In genomic region chr1:88226670-88227379, GRCm38 (mm10) we compare ENCODE assay signal across 11 mouse cellular contexts. TPM values are rescaled to one million over a fixed set of nuclear protein-coding genes. Genes with fewer than 3 reads are reported as not detected.
DNase-seq lines count a peak whose midpoint lies in the region; ATAC-seq and TF ChIP-seq lines count a peak whose summit lies in the region.
"Had no signal": no experiment of that assay in that cellular context is flagged by ENCODE, and none has a peak within 500 bp of the region (broad histone marks: within the 10 kb centered on the region; RNA-seq: fewer than 3 reads in every experiment).

TSS of gene Mroh2a (plus strand) at chr1:88226986.

- no peak for TF ChIP-seq CTCF in testis, adult 2 months (IDR thresholded peaks at IDR 0.05; ENCODE audit: control insufficient read depth, insufficient read depth, insufficient replicate concordance, low read depth, low read length)

- H3K36me3 ChIP-seq in forebrain, embryonic 11.5 days (ENCODE audit: control insufficient read depth, insufficient read depth, low read length) = no peaks in the 10 kb centered on the region
- no peaks in the 10 kb centered on the region for H3K36me3 ChIP-seq in forebrain, embryonic 12.5 days (replicated peaks)
- no peaks in the 10 kb centered on the region; the same call in 1 of the 2 replicates for H3K36me3 ChIP-seq in testis, adult 2 months (ENCODE audit: control insufficient read depth, insufficient read depth, low read length)
- H3K36me3 ChIP-seq: heart, embryonic 13.5 days; liver, embryonic 13.5 days had no signal

- intact Hi-C loops in heart, postnatal 25 days (cut with DNase I) = no loop called here

- TF ChIP-seq POLR2A in testis, adult 2 months (IDR thresholded peaks at IDR 0.05; ENCODE audit: control insufficient read depth, low read depth, low read length) = no peak

- H3K4me2 ChIP-seq in forebrain, embryonic 11.5 days (ENCODE audit: low read depth, low read length, severe bottlenecking) = no peak within 1 kb of the TSS
- H3K4me2 ChIP-seq in forebrain, embryonic 12.5 days = no peak within 1 kb of the TSS
- H3K4me2 ChIP-seq: heart, embryonic 13.5 days; liver, embryonic 13.5 days had no signal

- no peak for ATAC-seq in forebrain, embryonic 11.5 days (replicated peaks; ENCODE audit: low FRiP score)
- no peak for ATAC-seq in forebrain, embryonic 12.5 days (ENCODE audit: low FRiP score)

- H3K9me3 ChIP-seq in forebrain, embryonic 11.5 days (ENCODE audit: control insufficient read depth, low read length) = peaks cover 69% of the 10 kb centered on the region
- H3K9me3 ChIP-seq in forebrain, embryonic 12.5 days = peaks cover 70% of the 10 kb centered on the region

- 59% methylated on average over 5 of the region's 5 CpGs for WGBS in forebrain, embryonic 11.5 days
- WGBS in forebrain, embryonic 12.5 days = 56% methylated on average over 5 of the region's 5 CpGs

- H3K4me3 ChIP-seq in forebrain, embryonic 11.5 days (ENCODE audit: low read depth, low read length) = no peak within 1 kb of the TSS
- H3K4me3 ChIP-seq in forebrain, embryonic 12.5 days (replicated peaks) = no peak within 1 kb of the TSS
- peak within 1 kb of the TSS; percentile 77 for H3K4me3 ChIP-seq in testis, adult 2 months (ENCODE audit: control insufficient read depth, low read depth, low read length)
- H3K4me3 ChIP-seq: heart, embryonic 13.5 days; liver, embryonic 13.5 days had no signal

- H3K27me3 ChIP-seq in forebrain, embryonic 11.5 days (ENCODE audit: control insufficient read depth, insufficient read depth, low read length) = no peaks in the 10 kb centered on the region
- no peaks in the 10 kb centered on the region for H3K27me3 ChIP-seq in forebrain, embryonic 12.5 days
- H3K27me3 ChIP-seq in testis, adult 2 months (ENCODE audit: control insufficient read depth, insufficient read depth, low read length) = no peaks in the 10 kb centered on the region
- H3K27me3 ChIP-seq: heart, embryonic 13.5 days; liver, embryonic 13.5 days had no signal

- peak; percentile 55 for DNase-seq in forebrain, embryonic 11.5 days (ENCODE audit: low spot score)
- peak; percentile 2 for DNase-seq in ovary, adult 18-20 months (ENCODE audit: low spot score)
- no peak for DNase-seq in ovary, postnatal 36 days (ENCODE audit: low spot score)
- DNase-seq in heart, postnatal 25 days (ENCODE audit: low spot score) = peak; percentile 12
- no peak for DNase-seq in neural tube, embryonic 10.5 days (ENCODE audit: extremely low spot score, low spot score)
- no peak for DNase-seq in cerebellum, adult 8-10 months
- DNase-seq: liver, embryonic 13.5 days had no signal

- no peaks in the 10 kb centered on the region for H3K4me1 ChIP-seq in forebrain, embryonic 11.5 days (replicated peaks; ENCODE audit: control insufficient read depth, insufficient read depth, low read length)
- H3K4me1 ChIP-seq in forebrain, embryonic 12.5 days = no peaks in the 10 kb centered on the region
- peaks cover 2% of the 10 kb centered on the region; the same call in 1 of the 2 replicates for H3K4me1 ChIP-seq in testis, adult 2 months (ENCODE audit: control insufficient read depth, insufficient read depth, low read length)
- H3K4me1 ChIP-seq: heart, embryonic 13.5 days; liver, embryonic 13.5 days had no signal

- no peak within 1 kb of the TSS for H3K27ac ChIP-seq in forebrain, embryonic 11.5 days (ENCODE audit: low read depth, low read length)
- H3K27ac ChIP-seq in forebrain, embryonic 12.5 days = no peak within 1 kb of the TSS
- H3K27ac ChIP-seq in testis, adult 2 months (ENCODE audit: control insufficient read depth, insufficient read depth, low read depth, low read length) = peak within 1 kb of the TSS; percentile 90
- H3K27ac ChIP-seq: heart, embryonic 13.5 days; kidney, postnatal 0 days; liver, embryonic 13.5 days had no signal

- no peak within 1 kb of the TSS for H3K9ac ChIP-seq in forebrain, embryonic 11.5 days (ENCODE audit: low read length)
- H3K9ac ChIP-seq in forebrain, embryonic 12.5 days = no peak within 1 kb of the TSS
- H3K9ac ChIP-seq: heart, embryonic 13.5 days; liver, embryonic 13.5 days had no signal

RNA-seq across cellular contexts. Expression of gene Mroh2a, which starts in this region (rescaled TPM):
- polyA plus RNA-seq in forebrain, embryonic 11.5 days (2014; fragmentation: Nextera tagmentation; extraction: Ambion mirVana) = 2.5 and 3.0 TPM in 2 replicates
- 1.4 and 1.7 TPM in 2 replicates for polyA plus RNA-seq in forebrain, embryonic 12.5 days (2016; fragmentation: Nextera tagmentation; extraction: Ambion mirVana)
- under 1 TPM; 0.28 to 0.42 TPM for total RNA-seq in heart, postnatal 25 days (2021)
- 116 and 122 TPM in 2 replicates for polyA plus RNA-seq in testis, adult 2 months (2012; rRNA removed)

Comparison
In these comparisons a context has a peak if more than half of its experiments do, and no peak if none do; other contexts are left out.
1. RNA of gene Mroh2a (polyA plus RNA-seq): 116 to 122 TPM in testis, adult 2 months; 2.5 to 3.0 TPM in forebrain, embryonic 11.5 days and 1.4 to 1.7 TPM in forebrain, embryonic 12.5 days; every median in the first group is over 10 times any median in the second.
2. DNase-seq: peak in forebrain, embryonic 11.5 days (single experiment) and ovary, adult 18-20 months (single experiment); none in ovary, postnatal 36 days (single experiment), neural tube, embryonic 10.5 days (single experiment) and cerebellum, adult 8-10 months (single experiment).
3. Peak in DNase-seq in heart, postnatal 25 days; RNA of the gene not detected or under 1 TPM.